Mouse (Mus musculus): ENCODE results near the gene Limk2.
A peak's percentile ranks its signal among the peaks of the same experiment; 100 is the strongest.

Gene Limk2

GRCm38 (mm10) chr11:3416399-3416798, 7.4 kb upstream of the Limk2 start:
- DNase-seq (ENCODE audit: low read depth, low spot score), result no peak

DNA sequence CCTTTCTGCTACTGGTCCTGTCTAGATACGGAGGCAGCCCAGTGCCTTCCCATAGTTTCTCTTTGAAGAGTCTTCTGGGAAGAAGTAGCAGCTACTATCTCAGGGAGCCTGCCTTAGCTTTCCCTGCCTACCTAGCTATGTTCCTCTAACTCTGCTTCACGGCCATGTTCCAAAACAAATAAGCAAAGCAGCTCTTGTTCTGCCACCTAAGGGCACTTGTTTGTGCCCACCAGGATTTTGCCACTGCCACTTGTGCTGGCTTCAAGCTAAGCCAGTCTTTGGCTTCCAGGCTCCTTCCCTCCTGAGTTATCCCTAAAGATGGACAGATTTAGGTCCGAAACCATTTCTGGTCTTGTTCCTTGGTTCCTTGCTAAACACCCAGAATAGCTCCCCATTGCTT, 3.1 kb upstream of the Limk2 start:
- DNase-seq (ENCODE audit: low read depth, low spot score), result no peak

- peak; percentile 39 for DNase-seq (ENCODE audit: low read depth, low spot score)
Observed at GRCm38 (mm10) chr11:3408131-3408996, 625 bp downstream of the Limk2 start.

- DNase-seq (ENCODE audit: low read depth, low spot score), result no peak
Observed at GRCm38 (mm10) chr11:3404287-3405047, 4.5 kb downstream of the Limk2 start.

DNA sequence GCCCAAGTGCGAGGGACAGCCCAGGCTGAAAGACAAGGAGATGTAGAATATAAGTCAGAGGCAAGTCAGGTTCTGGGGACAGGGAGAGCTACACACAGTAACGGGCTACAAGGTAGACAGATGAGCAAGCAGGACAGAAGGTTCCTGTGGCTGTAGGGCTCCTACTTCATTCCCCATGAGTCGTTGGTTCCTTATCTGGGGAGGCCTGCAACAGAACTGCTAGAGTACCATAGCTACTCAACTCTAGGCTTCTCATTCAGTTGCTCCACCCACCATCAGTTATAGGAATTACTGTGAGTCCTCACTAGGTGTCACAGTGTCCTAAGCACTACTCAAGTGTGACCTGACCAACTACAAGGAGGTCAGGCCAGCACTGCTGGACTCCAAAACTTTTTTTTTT, 6.0 kb downstream of the Limk2 start:
- no peak for DNase-seq (ENCODE audit: low read depth, low spot score)

- no peak for DNase-seq (ENCODE audit: low read depth, low spot score)
Observed at GRCm38 (mm10) chr11:3398318-3398717, 10.7 kb downstream of the Limk2 start.

DNA sequence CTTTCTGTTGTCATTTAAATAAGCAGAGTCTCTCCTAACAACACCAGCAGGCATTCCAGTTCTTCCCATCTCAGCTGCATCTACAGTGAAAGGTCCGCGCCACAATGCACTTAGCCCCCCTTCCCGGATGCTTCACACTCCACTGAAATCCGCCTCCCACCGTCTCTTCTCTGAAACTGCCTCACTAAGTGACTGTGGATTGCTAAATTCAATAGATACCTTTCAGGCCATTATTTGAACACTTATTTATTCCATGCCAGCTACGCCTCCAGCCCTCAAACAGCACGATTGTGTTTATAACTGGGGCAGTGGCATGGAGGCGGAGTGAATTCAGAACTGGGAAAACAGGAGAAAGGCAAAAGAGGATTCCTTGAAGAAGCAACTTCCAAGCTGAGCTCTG, 12.4 kb downstream of the Limk2 start:
- DNase-seq (ENCODE audit: low read depth, low spot score), result no peak

GRCm38 (mm10) chr11:3396091-3396490, 12.9 kb downstream of the Limk2 start:
- no peak for DNase-seq (ENCODE audit: low read depth, low spot score)

- DNase-seq (ENCODE audit: low read depth, low spot score), result no peak
Observed at GRCm38 (mm10) chr11:3394520-3394919, 14.5 kb downstream of the Limk2 start.

DNA sequence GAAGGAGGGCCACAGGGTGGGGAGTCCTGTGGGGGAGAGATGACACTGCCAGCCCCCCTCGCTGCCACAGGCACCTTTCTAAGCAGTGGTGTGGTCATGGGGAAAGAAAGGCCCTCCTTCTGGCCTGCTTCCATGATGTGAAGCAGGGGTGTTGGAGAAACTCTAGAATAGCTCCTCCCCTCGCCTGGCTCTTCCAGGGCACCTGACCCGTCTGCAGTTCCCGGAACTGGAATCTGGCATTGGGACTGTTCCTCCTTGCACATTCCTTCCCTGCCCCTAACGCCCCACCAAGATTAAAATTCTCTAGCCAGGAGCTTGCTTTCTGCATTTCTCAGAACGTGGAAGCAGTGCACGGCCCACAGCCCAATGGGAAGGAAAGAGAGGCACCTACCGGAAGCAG, 16.5 kb downstream of the Limk2 start:
- no peak for DNase-seq (ENCODE audit: low read depth, low spot score)

- DNase-seq (ENCODE audit: low read depth, low spot score), result no peak
Observed at GRCm38 (mm10) chr11:3390789-3391188, 18.2 kb downstream of the Limk2 start.

DNA sequence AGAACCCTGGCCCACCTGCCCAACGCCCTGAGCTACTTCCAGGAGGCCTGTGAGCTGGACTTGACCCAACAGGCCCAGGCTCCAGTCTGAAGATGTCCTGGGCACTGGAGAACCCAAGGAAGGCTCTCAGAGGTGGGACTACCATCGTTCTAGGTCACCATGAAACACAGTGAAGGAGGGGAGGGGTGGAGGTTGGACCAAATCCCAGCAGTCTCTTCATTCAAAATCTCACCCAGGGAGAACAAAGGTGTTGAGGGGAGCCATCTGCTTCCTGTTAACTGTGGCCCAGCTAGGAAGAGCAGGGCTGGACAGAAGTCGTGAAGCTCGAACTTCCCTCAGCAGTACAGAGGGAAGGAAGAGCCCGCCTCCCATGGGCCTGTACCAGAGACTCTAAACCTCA, 19.0 kb downstream of the Limk2 start:
- no peak for DNase-seq (ENCODE audit: low read depth, low spot score)

DNA sequence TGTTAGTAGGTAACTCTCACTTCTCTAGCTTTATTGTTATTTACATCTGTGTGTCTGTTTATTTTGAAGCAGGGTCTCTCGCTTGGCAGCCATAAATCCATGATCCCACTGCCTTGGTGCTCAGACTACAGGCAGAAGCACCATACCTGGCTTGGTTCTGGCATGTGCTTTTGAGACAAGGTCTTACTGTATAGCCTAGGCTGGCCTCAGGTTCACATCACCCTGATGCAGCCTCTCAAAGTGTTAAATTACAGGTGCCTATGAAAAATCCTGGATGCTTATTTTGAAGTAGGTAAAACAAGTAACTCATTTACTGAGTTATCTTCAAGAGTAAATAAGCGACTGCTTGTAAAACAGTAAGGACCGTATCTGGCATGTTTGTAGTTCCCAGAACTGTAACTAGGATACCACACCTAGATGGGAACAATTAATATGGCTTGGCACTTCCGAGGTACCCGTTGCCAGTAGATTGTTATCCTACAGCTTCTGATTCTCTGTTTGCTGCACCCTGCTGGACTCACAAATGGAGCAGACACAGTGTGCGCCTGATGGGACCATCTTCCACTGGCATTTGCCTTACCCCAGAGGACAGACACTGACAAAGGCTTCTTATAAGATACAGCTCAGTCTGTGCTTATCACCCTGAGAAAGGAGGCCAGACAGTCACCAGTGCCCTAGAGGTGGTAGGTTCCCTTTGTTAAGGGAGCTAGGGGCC, 21.4 kb downstream of the Limk2 start:
- DNase-seq (ENCODE audit: low read depth, low spot score), result no peak

DNA sequence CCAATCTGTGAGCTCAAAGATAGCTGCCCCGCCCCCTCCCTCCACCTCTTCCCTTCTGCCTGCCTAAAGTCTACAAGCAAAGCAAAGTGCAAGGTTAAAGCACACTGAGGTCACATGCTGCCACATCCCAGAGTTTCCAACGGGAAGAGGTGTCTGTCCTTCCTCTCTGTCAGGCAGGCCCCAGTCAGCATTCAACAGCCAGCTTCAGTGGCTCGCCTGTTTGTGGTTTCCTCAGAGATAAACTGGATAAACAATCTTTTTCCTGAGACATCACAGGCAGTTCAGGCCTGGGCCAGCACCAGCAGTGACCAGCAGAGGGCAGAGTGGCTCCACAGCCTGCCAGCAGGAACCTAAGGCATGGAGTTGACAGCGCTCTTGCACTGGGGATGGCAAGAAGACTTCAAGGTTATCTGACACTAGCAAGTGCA, 22.0 kb downstream of the Limk2 start:
- DNase-seq (ENCODE audit: low read depth, low spot score), result peak; percentile 83

- DNase-seq (ENCODE audit: low read depth, low spot score), result no peak
Observed at GRCm38 (mm10) chr11:3382602-3383594, 26.1 kb downstream of the Limk2 start.

DNA sequence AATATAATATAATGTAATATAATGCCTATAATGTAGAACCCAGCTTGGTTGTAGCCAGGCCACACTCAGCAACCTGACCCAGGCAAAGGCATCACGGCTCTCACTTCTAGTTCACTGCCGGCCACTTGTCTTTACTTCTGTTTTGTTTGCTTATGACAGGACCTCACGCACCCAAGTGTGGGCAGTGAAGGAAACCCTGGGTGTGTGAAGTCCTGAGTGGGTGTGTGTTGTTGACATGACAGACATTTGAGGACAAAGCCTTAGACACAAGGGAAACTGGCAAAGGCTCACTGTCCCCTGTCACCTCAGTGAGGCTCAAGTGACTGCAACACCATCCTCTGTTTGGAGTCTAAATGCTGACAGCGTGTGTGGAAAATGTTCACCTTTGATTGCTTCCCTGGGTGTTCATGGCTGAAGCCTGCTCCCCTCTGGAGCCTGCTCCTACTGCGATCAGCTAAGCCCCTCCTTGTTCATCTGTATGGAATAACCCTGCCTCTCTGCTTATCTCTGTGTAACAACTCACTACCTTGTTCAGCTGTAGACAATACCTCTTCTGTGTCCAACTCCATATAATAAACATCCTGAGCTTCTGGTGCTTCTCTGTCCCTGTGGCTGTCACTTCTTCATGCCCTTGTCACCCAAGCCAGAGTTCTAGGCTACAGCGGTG, 27.7 kb downstream of the Limk2 start:
- no peak for DNase-seq (ENCODE audit: low read depth, low spot score)

GRCm38 (mm10) chr11:3379427-3379826, 29.6 kb downstream of the Limk2 start:
- DNase-seq (ENCODE audit: low read depth, low spot score), result no peak

DNA sequence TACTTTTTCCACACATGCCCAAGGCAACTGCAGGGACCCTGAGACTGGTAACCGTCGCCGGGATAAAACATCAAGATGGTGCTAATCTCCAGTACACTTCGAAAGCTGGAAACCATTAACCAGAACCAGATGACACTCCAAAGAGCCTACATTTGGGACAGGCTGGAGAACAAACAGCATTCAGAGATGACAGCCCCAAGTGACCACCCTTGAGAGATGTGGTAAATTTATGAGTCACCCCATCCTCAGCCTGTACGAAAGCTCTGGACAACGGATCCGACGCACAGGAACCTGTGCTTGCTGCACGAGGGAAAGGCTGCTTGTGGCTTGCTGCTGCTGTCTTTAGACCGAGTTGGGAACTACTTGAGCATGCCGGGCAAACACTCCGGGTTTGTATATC, 34.2 kb downstream of the Limk2 start:
- DNase-seq (ENCODE audit: low read depth, low spot score), result no peak

- DNase-seq (ENCODE audit: low read depth, low spot score), result no peak
Observed at GRCm38 (mm10) chr11:3374293-3374645, 34.7 kb downstream of the Limk2 start.

GRCm38 (mm10) chr11:3373591-3374292, 35.2 kb downstream of the Limk2 start:
- no peak for DNase-seq (ENCODE audit: low read depth, low spot score)
